Mouse (Mus musculus) macrophage (primary cell): ENCODE measurements at regions not wholly inside any gene's neighbourhood (a gene's known extent, or its start where the extent isn't known, plus 50 kb on each side); places are given as distances from the start of the nearest gene placed in this dataset.

Experiments
- H3K27ac ChIP-seq: fragments of 350-480 bp; formaldehyde crosslinking; 2 replicates; pipeline ENCODE4 v1.9.0; 2021
- H3K36me3 ChIP-seq: fragments of 350-480 bp; formaldehyde crosslinking; 2 replicates; pipeline ENCODE4 v1.9.0; 2021; ENCODE audit errors: inconsistent target
- H3K4me3 ChIP-seq: fragments of 350-480 bp; formaldehyde crosslinking; 2 replicates; pipeline ENCODE4 v1.9.0; 2021; ENCODE audit errors: inconsistent target
- H3K79me2 ChIP-seq: fragments of 350-480 bp; formaldehyde crosslinking; 2 replicates; pipeline ENCODE4 v1.9.0; 2021; ENCODE audit errors: inconsistent target
- WGBS: methylation state at CpG from one replicate; pipeline ENCODE4 v1.1.7; 2026; ENCODE audit warnings: inconsistent platforms; ENCODE audit not compliant: missing documents; 5-methylcytosine and 5-hydroxymethylcytosine counted together

DNA sequence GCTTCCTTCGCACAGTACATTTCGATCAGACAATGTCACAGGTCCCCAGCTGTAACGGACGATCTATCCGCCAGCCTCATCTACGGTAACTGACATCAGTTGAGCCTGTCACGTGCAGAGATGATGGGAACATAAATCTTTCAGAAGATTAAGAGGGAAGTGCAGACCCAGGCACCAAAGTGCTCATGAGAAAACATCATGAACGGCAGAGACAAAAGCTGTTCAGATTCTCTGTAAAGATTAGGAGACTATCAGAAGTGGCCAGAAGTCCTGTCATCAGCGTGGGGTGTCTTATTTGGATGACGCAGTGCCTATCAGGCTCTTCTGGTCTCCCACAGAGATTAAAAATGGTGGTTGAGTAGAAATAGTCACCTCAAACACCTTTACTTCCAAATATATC is 133.9 kb downstream of the Pdgfra start:
- no peak overlapping the region for H3K27ac ChIP-seq
- H3K79me2 ChIP-seq: no peaks in the 10 kb centered on the region
- 9% methylated on average over 10 of the region's 10 CpGs for WGBS
- H3K36me3 ChIP-seq: no peaks in the 10 kb centered on the region
- H3K4me3 ChIP-seq: no peak overlapping the region

DNA sequence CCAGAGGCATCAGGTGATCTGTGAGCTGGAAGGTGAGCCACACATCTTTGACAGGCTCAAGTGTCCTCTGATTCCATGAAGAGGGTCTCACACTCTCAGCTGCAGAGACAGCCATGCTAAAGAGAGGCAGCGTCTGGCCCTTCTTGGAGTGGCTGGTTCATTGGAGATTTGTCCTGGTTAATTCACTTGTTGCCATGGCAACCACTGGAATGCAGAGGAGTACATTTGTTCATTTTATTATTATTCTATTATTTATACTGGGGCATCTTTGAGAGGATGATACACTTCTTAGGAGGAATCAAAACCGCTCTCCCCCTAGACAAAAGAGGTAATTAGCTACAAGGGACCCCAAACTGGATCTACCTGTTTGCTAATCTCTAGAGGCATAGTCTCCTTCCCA is 143.6 kb downstream of the Pdgfra start:
- no peak overlapping the region for H3K4me3 ChIP-seq
- WGBS: 94% methylated on average over 2 of the region's 2 CpGs
- H3K36me3 ChIP-seq: no peaks in the 10 kb centered on the region
- H3K27ac ChIP-seq: no peak overlapping the region
- no peaks in the 10 kb centered on the region for H3K79me2 ChIP-seq

DNA sequence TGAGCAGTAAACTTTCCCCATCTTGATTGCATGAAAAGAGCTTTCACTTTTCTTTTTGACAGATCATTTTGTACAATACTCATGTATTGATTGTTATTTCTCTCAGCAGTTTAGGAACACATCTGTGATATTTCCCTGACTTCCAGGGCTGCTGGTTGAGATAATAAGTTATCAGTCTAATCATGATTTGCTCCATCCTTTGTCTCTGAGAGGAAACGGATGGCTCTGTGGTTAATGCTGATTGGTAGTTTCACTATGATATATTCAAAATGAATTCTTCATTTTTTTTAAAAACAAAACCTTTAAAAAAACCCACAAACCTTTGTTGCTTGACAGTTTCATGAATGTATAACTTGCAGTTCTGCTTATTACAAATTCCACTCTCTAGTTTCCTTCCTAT is 160.8 kb downstream of the Pdgfra start:
- no peak overlapping the region for H3K4me3 ChIP-seq
- no peaks in the 10 kb centered on the region for H3K79me2 ChIP-seq
- H3K27ac ChIP-seq: no peak overlapping the region
- H3K36me3 ChIP-seq: no peaks in the 10 kb centered on the region
- WGBS: 29% methylated on average over 1 of the region's 1 CpGs

DNA sequence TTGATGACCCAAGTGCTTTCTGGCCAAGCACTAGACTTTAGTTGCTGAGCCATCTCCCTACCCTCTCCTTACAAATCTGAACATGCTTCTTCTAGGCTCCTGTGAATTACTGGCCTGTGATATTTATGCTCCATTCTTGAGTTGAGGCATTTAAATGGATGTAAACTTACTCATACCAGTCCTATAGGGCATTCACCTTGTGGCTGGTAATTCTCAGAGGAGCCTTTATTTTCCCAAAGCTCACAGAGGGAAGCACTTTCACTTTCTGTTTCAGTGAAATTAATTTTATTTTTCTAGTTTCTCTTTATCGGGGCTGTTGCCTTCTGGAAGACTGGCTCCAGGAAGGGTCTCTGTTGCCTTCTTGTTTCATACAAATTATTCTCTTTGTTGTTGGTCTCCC is 163.9 kb downstream of the Pdgfra start:
- Histone ChIP-seq H3K36me3 (no peaks in the 10 kb centered on the region), H3K79me2 (no peaks in the 10 kb centered on the region), H3K27ac (no peak overlapping the region), H3K4me3 (peak overlapping the region; percentile 2; the same call in 1 of the 2 replicates)
- WGBS: 10% methylated on average over 1 of the region's 1 CpGs

DNA sequence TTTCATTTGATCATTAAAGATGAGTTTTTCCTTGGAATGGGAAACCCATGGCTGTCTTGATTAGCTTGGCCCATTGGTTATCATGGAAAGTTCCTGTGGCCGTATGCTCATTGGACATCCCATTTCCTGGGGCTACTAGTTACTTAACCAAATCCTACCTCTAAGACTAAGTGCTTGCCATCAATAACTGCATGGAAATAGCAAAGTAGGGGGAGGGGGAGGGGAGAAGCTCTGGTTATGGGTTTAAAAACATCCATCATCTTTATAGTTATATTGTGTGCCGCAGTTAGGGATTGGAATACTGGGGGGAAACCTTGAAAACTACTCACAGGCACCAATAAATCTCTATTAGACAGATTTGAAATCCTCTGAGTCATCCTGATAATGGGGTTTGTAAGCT is 168.4 kb downstream of the Pdgfra start:
- no peak overlapping the region for H3K27ac ChIP-seq
- H3K79me2 ChIP-seq: no peaks in the 10 kb centered on the region
- H3K4me3 ChIP-seq: no peak overlapping the region
- 59% methylated on average over 2 of the region's 2 CpGs for WGBS
- no peaks in the 10 kb centered on the region for H3K36me3 ChIP-seq

DNA sequence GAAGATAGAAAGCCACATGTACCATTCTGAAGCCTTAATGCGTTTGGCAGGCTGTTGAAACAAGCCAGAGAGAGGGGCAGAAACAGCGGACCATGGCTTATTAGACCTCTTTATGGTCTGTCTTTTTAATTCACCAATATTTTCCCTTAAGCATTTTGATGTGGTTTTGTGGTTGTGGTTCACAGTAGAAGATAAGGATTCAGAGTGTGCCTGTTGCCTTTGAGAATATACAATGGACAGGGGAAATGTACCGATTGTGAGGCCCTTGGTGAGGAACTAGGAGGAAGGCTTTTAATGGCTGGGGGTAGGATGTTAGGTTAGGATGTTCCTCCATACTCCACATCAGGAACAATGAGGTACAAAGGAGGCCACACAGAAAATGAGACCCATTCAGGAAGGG is 182.0 kb downstream of the Pdgfra start:
- Histone ChIP-seq H3K27ac (no peak overlapping the region), H3K36me3 (no peaks in the 10 kb centered on the region), H3K79me2 (no peaks in the 10 kb centered on the region), H3K4me3 (no peak overlapping the region)
- 32% methylated on average over 3 of the region's 3 CpGs for WGBS

DNA sequence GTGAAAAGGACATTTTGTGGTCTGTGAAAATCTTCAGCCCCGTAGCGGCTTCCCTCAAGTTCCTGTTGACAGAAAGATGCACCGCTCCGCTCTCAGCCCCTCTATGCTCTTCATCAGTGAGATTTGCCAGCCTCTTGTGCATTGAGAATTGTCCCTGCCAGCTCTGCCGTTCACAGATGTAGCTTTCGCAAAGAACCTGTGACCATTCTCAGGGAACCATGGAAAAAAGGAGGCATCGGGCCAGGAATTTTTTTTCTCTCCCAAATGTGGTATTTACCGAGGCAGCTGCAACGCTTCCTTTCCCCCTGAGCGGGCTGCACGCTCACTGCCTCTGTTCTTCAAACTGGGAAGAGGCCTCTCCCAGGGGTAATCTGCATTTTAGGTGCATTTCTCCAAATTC is 184.4 kb downstream of the Pdgfra start:
- no peaks in the 10 kb centered on the region for H3K36me3 ChIP-seq
- WGBS: 91% methylated on average over 11 of the region's 11 CpGs
- no peak overlapping the region for H3K27ac ChIP-seq
- H3K79me2 ChIP-seq: no peaks in the 10 kb centered on the region
- H3K4me3 ChIP-seq: no peak overlapping the region

DNA sequence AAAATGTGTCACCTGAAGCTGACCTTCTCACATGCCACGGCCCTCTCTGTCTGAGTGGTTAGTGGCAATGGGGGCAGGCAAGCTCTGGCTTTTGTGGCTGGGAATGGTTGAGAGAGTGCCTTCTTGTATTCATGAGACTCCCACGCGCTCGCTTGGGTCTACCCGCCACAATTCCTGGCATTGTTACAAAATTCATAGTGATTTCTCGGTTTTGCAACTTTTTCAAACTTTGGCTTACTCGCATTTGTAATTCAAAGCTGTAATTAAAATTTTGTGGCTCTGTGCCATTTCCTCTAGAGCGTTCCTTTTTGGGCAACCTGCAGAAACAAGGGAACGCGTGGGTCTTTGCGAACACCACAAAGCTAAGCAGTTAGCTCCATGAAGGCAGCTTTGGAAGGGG is 186.3 kb downstream of the Pdgfra start:
- 94% methylated on average over 11 of the region's 11 CpGs for WGBS
- Histone ChIP-seq H3K27ac (no peak overlapping the region), H3K79me2 (no peaks in the 10 kb centered on the region), H3K36me3 (no peaks in the 10 kb centered on the region), H3K4me3 (no peak overlapping the region)

DNA sequence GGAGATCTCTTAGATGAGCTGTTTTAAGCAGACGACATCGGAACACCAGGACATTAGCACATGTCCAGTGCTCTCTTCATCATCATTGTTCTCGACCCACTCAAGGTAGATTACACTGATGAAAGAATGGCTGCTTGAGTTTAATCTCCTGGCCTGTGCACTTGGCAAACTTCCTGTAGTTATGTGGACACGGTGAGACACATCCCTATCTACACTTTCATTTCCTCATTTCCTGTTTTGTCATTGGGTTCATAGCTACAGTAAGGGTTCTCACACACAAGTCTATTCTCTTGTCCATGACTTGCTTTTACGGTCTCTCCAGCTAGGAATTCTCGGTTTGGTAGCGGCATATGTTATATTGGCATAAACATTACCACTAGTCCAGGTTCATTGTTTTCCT is 190.5 kb downstream of the Pdgfra start:
- 69% methylated on average over 7 of the region's 7 CpGs for WGBS
- no peaks in the 10 kb centered on the region for H3K79me2 ChIP-seq
- no peak overlapping the region for H3K27ac ChIP-seq
- no peak overlapping the region for H3K4me3 ChIP-seq
- H3K36me3 ChIP-seq: no peaks in the 10 kb centered on the region

DNA sequence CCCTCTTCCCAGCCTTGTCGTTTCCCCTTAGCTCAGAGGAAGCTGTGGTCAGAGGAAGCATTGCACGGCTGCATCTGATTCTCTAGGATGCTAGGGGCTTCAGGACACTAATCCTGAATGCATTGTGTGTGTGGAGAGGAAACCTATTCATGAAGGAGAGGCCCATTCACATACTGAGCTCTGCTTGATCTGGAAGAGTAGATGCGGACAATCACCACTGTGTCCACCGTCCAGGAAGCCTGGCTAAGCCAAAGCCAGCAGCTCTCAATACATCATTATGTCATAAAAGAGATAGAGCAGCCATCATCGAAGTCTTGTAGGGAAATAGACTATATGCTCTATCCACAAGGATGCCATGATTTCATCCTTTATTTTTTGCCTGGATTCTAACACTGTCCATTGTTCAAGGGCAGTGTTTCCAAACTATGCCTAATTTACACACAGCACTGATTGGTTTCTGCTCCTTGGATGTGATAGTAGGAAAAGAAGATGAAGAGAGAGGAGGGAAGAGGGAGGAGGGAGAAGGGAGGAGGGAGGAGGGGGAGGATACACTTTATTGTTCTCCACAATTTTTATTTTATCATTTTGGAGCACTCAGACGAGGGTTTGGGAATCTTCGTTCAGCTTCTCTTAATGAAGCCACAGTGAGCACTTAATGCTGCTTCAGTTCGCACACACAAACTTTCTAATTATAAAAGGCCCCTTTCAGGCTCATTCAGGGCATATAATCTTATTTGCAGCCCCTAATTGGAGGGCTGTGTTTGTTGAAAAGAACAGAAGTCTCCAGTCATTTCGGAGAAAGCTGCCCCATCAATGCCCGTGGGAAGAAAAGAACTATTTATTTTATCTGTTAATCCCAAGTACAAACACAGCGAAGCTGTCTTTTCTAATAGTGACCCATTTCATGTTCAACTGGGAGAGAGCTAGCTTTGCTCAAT is 195.0 kb downstream of the Pdgfra start:
- no peaks in the 10 kb centered on the region for H3K79me2 ChIP-seq
- 66% methylated on average over 11 of the region's 11 CpGs for WGBS
- no peak overlapping the region for H3K27ac ChIP-seq
- H3K36me3 ChIP-seq: no peaks in the 10 kb centered on the region
- H3K4me3 ChIP-seq: no peak overlapping the region

DNA sequence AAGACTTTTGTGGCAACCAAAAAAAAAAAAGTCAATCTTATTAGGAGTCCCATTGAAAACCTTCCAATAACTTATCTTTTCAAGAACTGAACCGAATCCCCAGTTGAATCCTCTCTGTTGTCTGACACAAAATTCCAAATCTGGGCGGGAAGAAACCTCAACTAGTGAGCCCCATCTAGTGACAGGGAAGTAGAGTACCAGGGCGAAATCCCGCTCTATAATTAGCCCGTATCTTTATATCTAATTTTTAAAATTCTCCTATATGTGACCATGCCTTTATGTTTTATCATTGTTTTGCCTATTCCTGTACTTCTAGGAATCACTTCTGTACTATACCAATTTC is 195.7 kb downstream of the Pdgfra start:
- Histone ChIP-seq H3K4me3 (no peak overlapping the region), H3K27ac (no peak overlapping the region), H3K79me2 (no peaks in the 10 kb centered on the region), H3K36me3 (no peaks in the 10 kb centered on the region)
- 76% methylated on average over 5 of the region's 5 CpGs for WGBS

DNA sequence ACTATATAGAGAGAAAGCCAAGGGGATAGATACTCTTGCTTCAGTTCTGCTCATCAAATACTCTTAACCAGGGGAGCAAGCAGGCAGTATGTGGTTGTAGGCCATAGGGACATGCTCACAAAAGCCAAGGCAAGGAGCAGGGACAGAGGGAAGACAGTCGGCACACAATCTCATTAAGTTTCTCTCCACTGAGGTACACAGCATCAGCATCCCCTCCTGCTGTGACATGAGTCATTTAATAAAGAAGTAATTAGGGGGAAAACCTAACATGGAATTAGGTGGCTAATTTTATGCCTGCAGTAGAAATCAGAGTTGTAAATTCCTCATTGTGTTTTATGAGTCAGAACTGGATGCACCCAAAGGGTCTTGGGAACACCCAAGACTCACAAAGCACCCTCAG is 203.2 kb downstream of the Pdgfra start:
- H3K4me3 ChIP-seq: no peak overlapping the region
- WGBS: 100% methylated on average over 1 of the region's 1 CpGs
- H3K27ac ChIP-seq: no peak overlapping the region
- H3K36me3 ChIP-seq: no peaks in the 10 kb centered on the region
- no peaks in the 10 kb centered on the region for H3K79me2 ChIP-seq

DNA sequence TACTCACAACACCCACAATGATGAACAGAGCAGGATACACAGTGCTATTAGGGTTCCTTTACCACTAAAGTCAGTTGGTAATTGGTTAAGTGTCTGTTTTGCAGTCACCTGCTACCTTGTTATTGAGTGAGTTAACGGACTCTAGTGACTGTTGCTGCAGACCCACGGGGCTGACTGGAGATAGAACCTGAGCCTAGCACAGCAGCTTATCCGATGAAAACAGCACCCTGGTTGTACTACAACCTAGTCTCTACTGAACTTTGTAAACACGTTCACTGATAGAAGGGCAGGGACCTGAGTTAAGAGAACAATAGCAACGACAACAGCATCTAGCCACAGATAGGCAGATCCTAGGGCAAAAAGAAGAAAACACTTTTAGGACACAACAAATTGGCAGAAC is 206.8 kb downstream of the Pdgfra start:
- Histone ChIP-seq H3K36me3 (no peaks in the 10 kb centered on the region), H3K27ac (no peak overlapping the region), H3K4me3 (no peak overlapping the region), H3K79me2 (no peaks in the 10 kb centered on the region)
- 87% methylated on average over 5 of the region's 5 CpGs for WGBS

DNA sequence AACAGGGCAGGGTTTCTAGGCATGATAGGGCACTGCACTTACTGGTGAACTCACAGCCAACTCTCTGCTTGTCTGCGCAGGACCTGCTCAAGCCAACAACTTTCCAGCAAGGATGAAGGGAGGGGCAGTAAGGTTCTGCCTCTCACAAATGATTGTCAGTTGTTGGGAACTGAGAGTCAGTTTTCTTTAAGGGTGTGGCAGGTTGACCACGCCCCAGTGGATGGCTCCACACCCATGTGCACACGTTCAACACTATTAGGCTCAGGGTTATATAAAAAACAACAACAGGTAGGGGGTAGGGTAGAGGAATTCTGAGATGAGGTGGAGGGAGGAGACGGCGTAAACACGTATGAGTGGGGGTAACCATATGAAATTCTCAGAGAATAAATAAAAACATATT is 210.9 kb upstream of the Kit start:
- Histone ChIP-seq H3K4me3 (no peak overlapping the region), H3K27ac (no peak overlapping the region), H3K36me3 (no peaks in the 10 kb centered on the region), H3K79me2 (no peaks in the 10 kb centered on the region)
- WGBS: 83% methylated on average over 6 of the region's 6 CpGs

DNA sequence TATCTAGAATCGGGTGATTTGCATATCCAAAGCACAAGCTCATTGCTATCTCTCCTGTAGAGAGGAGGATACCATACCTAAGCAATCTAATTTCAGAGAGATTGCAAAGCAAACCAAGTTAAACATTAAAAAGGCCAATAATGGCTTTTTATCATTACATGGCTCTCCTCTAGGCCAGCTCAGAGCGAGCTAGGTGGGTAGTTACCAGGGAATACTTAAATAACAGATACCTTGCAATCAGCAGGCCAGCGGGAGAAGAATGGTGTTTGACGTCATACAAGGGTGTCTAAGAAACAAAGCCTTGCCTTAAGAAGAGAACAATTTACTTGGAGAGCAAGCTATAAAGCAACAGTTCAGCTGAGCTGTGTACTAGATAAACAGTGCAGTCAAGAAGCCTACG is 207.4 kb upstream of the Kit start:
- Histone ChIP-seq H3K27ac (no peak overlapping the region), H3K36me3 (no peaks in the 10 kb centered on the region), H3K79me2 (no peaks in the 10 kb centered on the region), H3K4me3 (no peak overlapping the region)
- 96% methylated on average over 5 of the region's 5 CpGs for WGBS

DNA sequence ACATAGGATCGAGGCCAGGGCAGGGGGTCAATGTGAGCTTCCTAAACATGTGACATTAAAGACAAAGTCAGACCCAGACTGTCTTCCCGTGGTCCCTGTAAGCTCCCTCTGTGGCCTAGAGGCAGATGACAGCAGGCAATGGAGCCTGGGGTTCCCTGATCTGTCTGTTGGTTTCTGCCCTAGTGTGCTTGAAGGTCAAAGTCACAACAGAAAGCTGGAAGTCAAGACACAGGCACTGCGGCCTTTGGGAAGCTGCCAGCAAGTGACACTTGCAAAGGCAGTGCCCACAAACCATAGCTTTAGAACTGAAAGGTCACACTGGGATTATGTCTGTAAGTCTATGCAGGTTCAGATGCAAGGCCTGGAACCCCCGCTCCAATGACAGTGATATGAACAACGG is 206.0 kb upstream of the Kit start:
- no peaks in the 10 kb centered on the region for H3K79me2 ChIP-seq
- WGBS: 72% methylated on average over 5 of the region's 5 CpGs

More for the DNA sequence above, 206.0 kb upstream of the Kit start:
- Histone ChIP-seq H3K36me3 (no peaks in the 10 kb centered on the region), H3K4me3 (no peak overlapping the region), H3K27ac (no peak overlapping the region)
